Mouse (Mus musculus) MEL (cell line): ENCODE measurements around the gene Cd247. TPM values are rescaled to one million over a fixed set of nuclear protein-coding genes. Genes with fewer than 3 reads are reported as not detected.
A peak's percentile ranks its signal among the peaks of the same experiment; 100 is the strongest.

Experiments
- DNase-seq: peaks from one replicate; pipeline ENCODE4 v3.0.0; 2011; ENCODE audit warnings: low read depth, low spot score
- H3K27ac ChIP-seq: 2 replicates; pipeline ENCODE4 v1.5.1; 2012; ENCODE audit warnings: low read depth, mild to moderate bottlenecking, control low read depth, low read length, moderate library complexity; ENCODE audit not compliant: control insufficient read depth
- H3K27me3 ChIP-seq, 2 experiments: fragments of 150-350 bp in 1 of 2; sonication (generic) in 1 of 2; 2 replicates each; pipeline ENCODE4 v1.6.1; 2012; ENCODE audit warnings: low read length in 2 of 2, mild to moderate bottlenecking in 2 of 2, improper control_type of control experiment in 1 of 2, moderate library complexity in 1 of 2; ENCODE audit not compliant: insufficient read depth in 2 of 2, control insufficient read depth in 1 of 2
- H3K36me3 ChIP-seq, 2 experiments: 2 replicates each; pipeline ENCODE4 v1.6.1; 2012 to 2014; ENCODE audit warnings: low read length in 2 of 2, improper control_type of control experiment in 1 of 2, inconsistent platforms in 1 of 2, mild to moderate bottlenecking in 1 of 2; ENCODE audit not compliant: insufficient read depth in 2 of 2, control insufficient read depth in 1 of 2
- H3K4me1 ChIP-seq, 2 experiments: fragments of 150-350 bp in 1 of 2; sonication (generic) in 1 of 2; 2 replicates each; pipeline ENCODE4 v1.6.1; 2012; ENCODE audit warnings: low read length in 2 of 2, improper control_type of control experiment in 1 of 2, mild to moderate bottlenecking in 1 of 2; ENCODE audit not compliant: insufficient read depth in 2 of 2, control insufficient read depth in 1 of 2
- H3K4me3 ChIP-seq, 2 experiments: fragments of 150-350 bp in 1 of 2; sonication (generic) in 1 of 2; 2 replicates each; pipeline ENCODE4 v1.5.1; 2012; ENCODE audit warnings: low read depth in 2 of 2, low read length in 2 of 2, mild to moderate bottlenecking in 2 of 2, moderate library complexity in 2 of 2, control low read depth in 1 of 2, improper control_type of control experiment in 1 of 2; ENCODE audit not compliant: control insufficient read depth in 1 of 2, insufficient read depth in 1 of 2
- H3K79me2 ChIP-seq: 2 replicates; pipeline ENCODE4 v1.6.1; 2012; ENCODE audit warnings: mild to moderate bottlenecking, low read length, moderate library complexity; ENCODE audit not compliant: control insufficient read depth, poor library complexity, insufficient read depth
- H3K9ac ChIP-seq: 2 replicates; pipeline ENCODE4 v1.6.1; 2012; ENCODE audit warnings: low read depth, mild to moderate bottlenecking, control low read depth, low read length, moderate library complexity; ENCODE audit not compliant: control insufficient read depth, poor library complexity, severe bottlenecking
- H3K9me3 ChIP-seq: fragments of 150-350 bp; sonication (generic); replicated peaks from 2 replicates; pipeline ENCODE4 v1.6.1; 2012; ENCODE audit warnings: mild to moderate bottlenecking, low read length, improper control_type of control experiment, moderate library complexity; ENCODE audit not compliant: insufficient read depth
- EP300 ChIP-seq, 2 experiments: IDR thresholded peaks; 2 replicates each; pipeline ENCODE4 v1.6.1; 2011; ENCODE audit warnings: improper control_type of control experiment in 2 of 2, low read length in 2 of 2, low read depth in 1 of 2, mild to moderate bottlenecking in 1 of 2
- ETS1 ChIP-seq: IDR thresholded peaks from 2 replicates; pipeline ENCODE4 v1.6.1; 2012; ENCODE audit warnings: low read depth, mild to moderate bottlenecking, inconsistent platforms, low read length, improper control_type of control experiment, moderate library complexity
- GATA1 ChIP-seq: IDR thresholded peaks from 2 replicates; pipeline ENCODE4 v1.6.1; 2011; ENCODE audit warnings: low read depth, low read length, improper control_type of control experiment
- MEF2A ChIP-seq: IDR thresholded peaks from 2 replicates; pipeline ENCODE4 v1.6.1; 2014; ENCODE audit warnings: low read depth, mild to moderate bottlenecking, inconsistent platforms, low read length, improper control_type of control experiment; ENCODE audit not compliant: poor library complexity, insufficient replicate concordance, severe bottlenecking; ENCODE audit errors: extremely low read depth
- POLR2AphosphoS5 ChIP-seq: IDR thresholded peaks from 2 replicates; pipeline ENCODE4 v1.6.1; 2012; ENCODE audit warnings: low read depth, borderline replicate concordance, mild to moderate bottlenecking, inconsistent platforms, low read length, moderate library complexity, mixed read lengths
- SMC3 ChIP-seq: IDR thresholded peaks from 2 replicates; pipeline ENCODE4 v1.6.1; 2011; ENCODE audit warnings: low read depth, low read length, improper control_type of control experiment
- polyA plus RNA-seq, 2 experiments: library from polyadenylated mRNA; stranded (reverse) in 1 of 2; unstranded in 1 of 2; fragments of >175 nt in 1 of 2; fragments of >200 nt in 1 of 2; gene quantifications; 2 replicates each; pipeline versions ENCODE4 v1.2.1 to v1.2.4; 2012; ENCODE audit warnings: low replicate concordance in 2 of 2, low read depth in 1 of 2; ENCODE audit not compliant: insufficient read length in 2 of 2, insufficient read depth in 1 of 2, missing spikeins in 1 of 2
- total RNA-seq: library from RNA; depleted of rRNA; stranded (reverse); fragments of 300-350 nt; gene quantifications from 2 replicates; pipeline ENCODE4 v1.2.3, GENCODE M21; 2012; rRNA removed

The Cd247 gene
- total and polyA plus RNA-seq, 3 experiments = 1.3 to 1.7 TPM; not detected in 1

- TF ChIP-seq SMC3 (no peak), GATA1 (0 out of 2 replicates have a peak, but pooled peaks have one; percentile 30), EP300 (IDR thresholded peaks at IDR 0.05; ENCODE audit: low read depth in 1 of 2, low read length in 2 of 2) (peak in 1 of 2 experiments; percentile 65; a peak in 1 of 4 replicates), ETS1 (peak; percentile 48; the same call in 1 of the 2 replicates), POLR2AphosphoS5 (no peak), MEF2A (peak; percentile 44; the same call in 1 of the 2 replicates)
- H3K9ac ChIP-seq = no peak overlapping the region
- H3K79me2 ChIP-seq = peaks cover 1% of the 10 kb centered on the region; the same call in 1 of the 2 replicates
- no peaks in the 10 kb centered on the region for H3K27me3 ChIP-seq
- no peaks in the 10 kb centered on the region for H3K9me3 ChIP-seq
- H3K36me3 ChIP-seq = peaks cover 0 to 31% of the 10 kb centered on the region in 2 experiments; a peak in 2 of 4 replicates
- no peak overlapping the region for H3K4me3 ChIP-seq
- no peak overlapping the region for H3K27ac ChIP-seq
- H3K4me1 ChIP-seq = peaks cover 7 to 34% of the 10 kb centered on the region in 2 experiments
- peak; percentile 60 for DNase-seq
Measured at GRCm38 (mm10) chr1:165925207-165925606, 136.7 kb downstream of the Cd247 start.

Other genes with a start within 250 kb of the Cd247 start
- gene Mpzl1, start 154.1 kb upstream of the Cd247 start, total RNA-seq = 3.2 and 3.8 TPM in 2 replicates
- gene Mpzl1, start 154.1 kb upstream of the Cd247 start, polyA plus RNA-seq = 10 to 100 TPM in 1 of 2 experiments, not detected in 1; 19.8 TPM
- 19.0 and 23.2 TPM in 2 replicates for gene Rcsd1, start 78.9 kb upstream of the Cd247 start, total RNA-seq
- 10 to 100 TPM in 1 of 2 experiments, not detected in 1; 38.0 TPM for gene Rcsd1, start 78.9 kb upstream of the Cd247 start, polyA plus RNA-seq
- 83.6 and 105 TPM in 2 replicates for gene Creg1, start 24.9 kb upstream of the Cd247 start, total RNA-seq
- gene Creg1, start 24.9 kb upstream of the Cd247 start, polyA plus RNA-seq = 100 to 1,000 TPM in 1 of 2 experiments, not detected in 1; 184 TPM
- 4.6 and 6.8 TPM in 2 replicates for gene Pou2f1, start 214.0 kb downstream of the Cd247 start, total RNA-seq
- gene Pou2f1, start 214.0 kb downstream of the Cd247 start, polyA plus RNA-seq = 10 to 100 TPM in 1 of 2 experiments, not detected in 1; 10.2 TPM